Mouse (Mus musculus) kidney, embryonic 16.5 days (tissue): ENCODE data around the gene Zfp953. TPM values are rescaled to one million over a fixed set of nuclear protein-coding genes. Genes with fewer than 3 reads are reported as not detected.
"Not testable (repeated sequence)": the region's sequence is repeated elsewhere in the genome, so short reads cannot be mapped to it uniquely, and the experiment has no call there.

Source experiments
- ATAC-seq: fragments of 200-750 bp; cut with Nextera tagmentation; 2 replicates; pipeline ENCODE4 v1.8.0; 2017; ENCODE audit warnings: moderate TSS enrichment; ENCODE audit not compliant: low FRiP score, low TSS enrichment
- H3K27ac ChIP-seq: fragments of 300-500 bp; sonication (generic); 2 replicates; pipeline ENCODE4 v1.5.1; 2014; ENCODE audit warnings: low read length
- H3K27me3 ChIP-seq: fragments of 300-500 bp; sonication (generic); 2 replicates; pipeline ENCODE4 v1.6.1; 2014; ENCODE audit warnings: low read length, control low read depth, mixed read lengths; ENCODE audit not compliant: insufficient read depth
- H3K36me3 ChIP-seq: fragments of 300-500 bp; sonication (generic); 2 replicates; pipeline ENCODE4 v1.6.1; 2014; ENCODE audit warnings: low read length, control low read depth, mixed read lengths; ENCODE audit not compliant: insufficient read depth
- H3K4me1 ChIP-seq: fragments of 300-500 bp; sonication (generic); 2 replicates; pipeline ENCODE4 v1.6.1; 2014; ENCODE audit warnings: low read length, control low read depth, mixed read lengths; ENCODE audit not compliant: insufficient read depth
- H3K4me2 ChIP-seq: fragments of 300-500 bp; sonication (generic); replicated peaks from 2 replicates; pipeline ENCODE4 v1.6.1; 2014; ENCODE audit warnings: low read depth, low read length
- H3K4me3 ChIP-seq: fragments of 300-500 bp; sonication (generic); 2 replicates; pipeline ENCODE4 v1.5.1; 2014; ENCODE audit warnings: mild to moderate bottlenecking, low read length
- H3K9ac ChIP-seq: fragments of 300-500 bp; sonication (generic); replicated peaks from 2 replicates; pipeline ENCODE4 v1.6.1; 2014; ENCODE audit warnings: low read length
- H3K9me3 ChIP-seq: fragments of 300-500 bp; sonication (generic); 2 replicates; pipeline ENCODE4 v1.6.1; 2016; ENCODE audit warnings: low read length, control low read depth
- WGBS: fragments of 180-500 bp; shearing (Covaris S2); extraction: QIAGEN DNeasy Blood & Tissue Kit; methylation state at CpG from one replicate; pipeline ENCODE4 v1.1.7; 2014; 5-methylcytosine and 5-hydroxymethylcytosine counted together
- polyA plus RNA-seq: library from polyadenylated mRNA; unstranded; fragments of >200 nt; fragmentation: Nextera tagmentation; extraction: Ambion mirVana; gene quantifications from 2 replicates; pipeline ENCODE4 v1.2.1, GENCODE M21; 2015

The Zfp953 gene
- 1.3 TPM in 2 replicates for polyA plus RNA-seq

DNA sequence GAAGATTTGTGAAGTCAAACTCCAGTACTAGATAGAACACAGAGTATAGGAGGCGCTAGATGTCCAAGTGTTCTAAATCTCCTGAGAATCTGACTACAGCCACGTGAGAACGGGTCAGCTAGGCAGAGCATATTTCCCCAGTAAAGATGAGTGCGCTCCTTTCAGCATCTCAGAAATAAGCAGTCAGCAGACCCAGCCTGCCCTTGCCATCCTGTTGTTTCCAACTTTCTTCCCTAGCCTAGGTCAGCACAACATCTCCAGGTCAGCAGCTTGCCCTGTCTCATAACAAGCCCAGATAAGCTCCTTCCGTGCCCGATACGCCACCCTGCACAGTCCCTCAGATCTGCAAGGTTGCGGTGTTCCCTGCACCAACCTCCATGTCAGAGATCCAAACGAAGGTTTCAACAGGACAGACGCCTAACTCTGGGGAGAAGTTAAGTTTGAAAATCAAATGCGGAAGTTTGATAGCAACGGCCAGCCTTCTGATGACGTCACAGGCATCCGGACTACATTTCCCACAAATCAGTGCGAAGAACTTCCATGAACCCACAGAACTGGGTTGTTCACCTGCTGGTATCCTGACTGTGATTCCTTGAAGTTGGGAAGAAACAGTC lies at the start of gene Zfp953, which contains the start of gene Gm28044:
Gene Zfp953 (minus strand): TSS at position 475 of the 614 bp plus-strand sequence.
Gene Gm28044 (minus strand): TSS at position 406 of the 614 bp plus-strand sequence.
- Histone ChIP-seq H3K27me3 (no peaks in the 10 kb centered on the region), H3K27ac (peak within 1 kb of the TSS; percentile 66; the same call in 1 of the 2 replicates), H3K4me1 (peaks cover 3% of the 10 kb centered on the region; the same call in 1 of the 2 replicates), H3K9ac (peak within 1 kb of the TSS; percentile 79), H3K9me3 (no peaks in the 10 kb centered on the region), H3K4me2 (peak within 1 kb of the TSS; percentile 65), H3K4me3 (peak within 1 kb of the TSS; percentile 83), H3K36me3 (no peaks in the 10 kb centered on the region)
- ATAC-seq = peak; percentile 93
- WGBS = under 1% methylated on average over 15 of the region's 15 CpGs

DNA sequence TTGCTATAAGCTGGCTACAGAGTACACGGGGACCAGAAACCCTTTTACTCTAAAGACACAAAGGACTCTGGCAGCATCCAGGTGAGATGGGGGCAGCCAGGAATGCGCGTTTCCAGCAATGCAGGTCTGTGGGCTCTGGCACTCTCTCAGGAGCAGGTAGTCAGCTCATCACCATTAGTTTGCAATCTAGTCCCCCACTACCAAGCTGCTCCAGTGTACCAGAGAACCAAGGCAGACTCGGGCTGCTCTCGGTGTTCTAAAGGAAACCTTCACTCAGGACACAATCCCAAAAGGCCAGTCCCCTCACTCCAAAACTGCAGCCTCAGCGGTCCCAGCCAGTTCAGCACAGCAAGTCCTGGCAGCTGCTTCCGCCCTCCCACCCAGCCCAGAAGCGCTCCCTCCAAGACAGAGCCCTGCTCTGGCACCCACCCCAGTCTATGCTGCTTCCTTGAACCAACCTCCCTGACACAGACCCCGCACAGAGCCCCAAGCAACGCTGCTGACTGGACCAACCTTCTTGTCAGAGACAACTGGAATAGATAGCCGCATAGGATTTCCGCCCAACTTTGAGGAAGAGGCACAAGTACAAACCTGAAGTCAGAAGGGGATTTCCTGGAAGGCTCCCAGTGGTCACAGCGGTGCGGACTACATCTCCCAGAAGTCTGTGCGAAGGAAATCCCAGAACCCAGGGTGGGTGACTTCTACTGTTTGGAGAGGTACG lies 38.9 kb upstream of the Zfp953 start, which contains the start of gene Zfp429:
Gene Zfp429 (minus strand): TSS at position 637 of the 721 bp plus-strand sequence.
- not testable (repeated sequence) for H3K4me1 ChIP-seq, H3K27me3 ChIP-seq, H3K27ac ChIP-seq, H3K9me3 ChIP-seq, H3K36me3 ChIP-seq
- H3K9ac ChIP-seq = peak within 1 kb of the TSS; percentile 76
- peak; percentile 99 for ATAC-seq
- 2% methylated on average over 14 of the region's 16 CpGs for WGBS
- H3K4me3 ChIP-seq = peak within 1 kb of the TSS; percentile 71
- H3K4me2 ChIP-seq = peak within 1 kb of the TSS; percentile 53

DNA sequence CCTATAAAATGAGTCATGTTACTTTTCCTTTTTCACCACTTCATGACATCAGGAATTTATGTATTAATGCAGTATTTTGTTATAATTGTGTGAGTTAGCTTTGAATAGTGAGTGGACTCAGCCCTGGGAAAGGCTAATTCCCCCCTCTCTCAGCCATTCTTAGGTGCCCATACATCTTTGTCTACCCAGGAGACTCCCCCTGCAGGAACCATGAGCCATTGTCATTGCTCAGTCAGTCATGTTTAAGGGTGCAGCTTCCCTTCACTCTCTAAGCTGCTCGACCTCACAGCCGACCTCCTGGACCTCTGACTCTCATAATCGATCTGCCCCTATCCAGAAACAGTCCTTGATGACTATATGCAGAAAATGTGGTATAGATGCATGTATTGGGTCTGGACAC lies 15.8 kb upstream of the Zfp953 start:
- not testable (repeated sequence) for H3K36me3 ChIP-seq, H3K4me2 ChIP-seq, H3K9me3 ChIP-seq, H3K4me1 ChIP-seq, H3K27me3 ChIP-seq, H3K27ac ChIP-seq, H3K9ac ChIP-seq, H3K4me3 ChIP-seq, ATAC-seq
- 81% methylated on average over 3 of the region's 3 CpGs for whole genome bisulfite sequencing

GRCm38 (mm10) chr13:67375050-67375911 lies 14.9 kb upstream of the Zfp953 start, which contains the start of the genes Gm28041 and Zfp456:
Gene Gm28041, minus strand, starts transcription at chr13:67375733.
Gene Zfp456, minus strand, starts transcription at chr13:67375810.
- not testable (repeated sequence) for H3K27me3 ChIP-seq, H3K27ac ChIP-seq, H3K36me3 ChIP-seq, H3K9me3 ChIP-seq, H3K4me1 ChIP-seq
- ATAC-seq = peak; percentile 98
- whole genome bisulfite sequencing = 10% methylated on average over 13 of the region's 15 CpGs
- Histone ChIP-seq H3K4me3 (peak within 1 kb of the TSS; percentile 52), H3K4me2 (peak within 1 kb of the TSS; percentile 52), H3K9ac (peak within 1 kb of the TSS; percentile 58)

GRCm38 (mm10) chr13:67351854-67352253 lies 8.6 kb downstream of the Zfp953 start:
- H3K9ac ChIP-seq = no peak overlapping the region
- ATAC-seq = no peak
- no peaks in the 10 kb centered on the region for H3K36me3 ChIP-seq
- H3K27me3 ChIP-seq = no peaks in the 10 kb centered on the region
- H3K4me3 ChIP-seq = no peak overlapping the region
- no peak overlapping the region for H3K4me2 ChIP-seq
- no peak overlapping the region for H3K27ac ChIP-seq
- H3K9me3 ChIP-seq = no peaks in the 10 kb centered on the region
- no peaks in the 10 kb centered on the region for H3K4me1 ChIP-seq

- Histone ChIP-seq H3K9ac (no peak overlapping the region), H3K4me1 (no peaks in the 10 kb centered on the region), H3K9me3 (no peaks in the 10 kb centered on the region), H3K27me3 (no peaks in the 10 kb centered on the region), H3K4me2 (no peak overlapping the region), H3K36me3 (peaks cover 16% of the 10 kb centered on the region; the same call in 1 of the 2 replicates), H3K27ac (no peak overlapping the region), H3K4me3 (no peak overlapping the region)
- WGBS = 90% methylated on average over 2 of the region's 2 CpGs
- ATAC-seq = no peak
Observed at GRCm38 (mm10) chr13:67343422-67343821, 17.0 kb downstream of the Zfp953 start.

- H3K27ac ChIP-seq = peak overlapping the region; percentile 51; the same call in 1 of the 2 replicates
- H3K4me1 ChIP-seq = peaks cover 3% of the 10 kb centered on the region
- H3K9ac ChIP-seq = peak overlapping the region; percentile 71
- H3K4me2 ChIP-seq = peak overlapping the region; percentile 77
- no peaks in the 10 kb centered on the region for H3K36me3 ChIP-seq
- 60% methylated on average over 1 of the region's 1 CpGs for WGBS
- no peaks in the 10 kb centered on the region for H3K27me3 ChIP-seq
- peak overlapping the region; percentile 68 for H3K4me3 ChIP-seq
- ATAC-seq = peak; percentile 32; the same call in 1 of the 2 replicates
- no peaks in the 10 kb centered on the region for H3K9me3 ChIP-seq
Observed at GRCm38 (mm10) chr13:67332877-67333276, 27.5 kb downstream of the Zfp953 start.

- Histone ChIP-seq H3K36me3 (no peaks in the 10 kb centered on the region), H3K4me1 (peaks cover 3% of the 10 kb centered on the region), H3K9me3 (no peaks in the 10 kb centered on the region)
Observed at GRCm38 (mm10) chr13:67332019-67332724, 28.2 kb downstream of the Zfp953 start, which contains the start of gene Zfp595. Gene Zfp595, minus strand, starts transcription at chr13:67332570.

GRCm38 (mm10) chr13:67306718-67307117 lies 53.7 kb downstream of the Zfp953 start:
- peak overlapping the region; percentile 82 for H3K9ac ChIP-seq
- 26% methylated on average over 5 of the region's 5 CpGs for WGBS
- no peak overlapping the region for H3K27ac ChIP-seq
- H3K9me3 ChIP-seq = no peaks in the 10 kb centered on the region; the same call in 1 of the 2 replicates
- peak; percentile 69; the same call in 1 of the 2 replicates for ATAC-seq
- peak overlapping the region; percentile 86 for H3K4me2 ChIP-seq
- no peaks in the 10 kb centered on the region for H3K36me3 ChIP-seq
- no peaks in the 10 kb centered on the region for H3K27me3 ChIP-seq
- peak overlapping the region; percentile 72 for H3K4me3 ChIP-seq
- no peaks in the 10 kb centered on the region; the same call in 1 of the 2 replicates for H3K4me1 ChIP-seq

More at GRCm38 (mm10) chr13:67332019-67332724, 28.2 kb downstream of the Zfp953 start, which contains the start of gene Zfp595:
- H3K4me3 ChIP-seq = peak within 1 kb of the TSS; percentile 68
- peak within 1 kb of the TSS; percentile 77 for H3K4me2 ChIP-seq
- WGBS = 11% methylated on average over 17 of the region's 17 CpGs
- H3K9ac ChIP-seq = peak within 1 kb of the TSS; percentile 71
- peak within 1 kb of the TSS; percentile 51 for H3K27ac ChIP-seq
- ATAC-seq = peak; percentile 95
- H3K27me3 ChIP-seq = no peaks in the 10 kb centered on the region
